Mouse (Mus musculus) cerebellum, adult 2 months (tissue): ENCODE results near the gene Gtf2f2. TPM values are rescaled to one million over a fixed set of nuclear protein-coding genes. Genes with fewer than 3 reads are reported as not detected.

Experiments
- DNase-seq, 2 experiments: peaks; one replicate each; pipeline ENCODE4 v3.0.0; 2021
- H3K27ac ChIP-seq: fragments of 200-500 bp; 2 replicates; pipeline ENCODE4 v1.5.1; 2012; ENCODE audit warnings: low read length, control low read depth, inconsistent platforms; ENCODE audit not compliant: insufficient read depth
- H3K27me3 ChIP-seq: fragments of 200-500 bp; 2 replicates; pipeline ENCODE4 v1.6.1; 2012; ENCODE audit warnings: inconsistent platforms, mild to moderate bottlenecking, low read length, moderate library complexity; ENCODE audit not compliant: control insufficient read depth, insufficient read depth
- H3K4me1 ChIP-seq: fragments of 200-500 bp; 2 replicates; pipeline ENCODE4 v1.6.1; 2011; ENCODE audit warnings: low read length; ENCODE audit not compliant: control insufficient read depth, insufficient read depth
- H3K4me3 ChIP-seq: fragments of 200-500 bp; replicated peaks from 2 replicates; pipeline ENCODE3; 2011; ENCODE audit warnings: mild to moderate bottlenecking, low read depth, low read length, control low read depth; ENCODE audit not compliant: insufficient read depth
- CTCF ChIP-seq: fragments of 200-500 bp; IDR thresholded peaks from 2 replicates; pipeline ENCODE4 v1.5.1; 2011; ENCODE audit warnings: low read depth, mild to moderate bottlenecking, control low read depth, low read length, moderate library complexity, borderline replicate concordance; ENCODE audit not compliant: insufficient read depth
- POLR2A ChIP-seq: fragments of 200-500 bp; IDR thresholded peaks from 2 replicates; pipeline ENCODE4 v1.6.1; 2011; ENCODE audit warnings: low read length, control low read depth, borderline replicate concordance; ENCODE audit not compliant: insufficient read depth
- WGBS: fragments of 180-500 bp; shearing (Covaris S2); methylation state at CpG from one replicate; pipeline ENCODE4 v1.1.7; 2018; 5-methylcytosine and 5-hydroxymethylcytosine counted together
- polyA plus RNA-seq: library from polyadenylated mRNA; depleted of rRNA; stranded (reverse); fragments of >200 nt; gene quantifications from 2 replicates; pipeline ENCODE4 v1.2.3, GENCODE M21; 2012

Gene Gtf2f2
- polyA plus RNA-seq, 1 experiment = 12.9 TPM

- WGBS = 92% methylated on average over 1 of the region's 1 CpGs
- no peak for DNase-seq
- Histone ChIP-seq H3K4me1 (no peaks in the 10 kb centered on the region), H3K27me3 (no peaks in the 10 kb centered on the region), H3K4me3 (no peak overlapping the region), H3K27ac (no peak overlapping the region)
- no peak for TF ChIP-seq POLR2A
- no peak for TF ChIP-seq CTCF
Observed at GRCm38 (mm10) chr14:75964433-75964832, 46.2 kb downstream of the Gtf2f2 start.

DNA sequence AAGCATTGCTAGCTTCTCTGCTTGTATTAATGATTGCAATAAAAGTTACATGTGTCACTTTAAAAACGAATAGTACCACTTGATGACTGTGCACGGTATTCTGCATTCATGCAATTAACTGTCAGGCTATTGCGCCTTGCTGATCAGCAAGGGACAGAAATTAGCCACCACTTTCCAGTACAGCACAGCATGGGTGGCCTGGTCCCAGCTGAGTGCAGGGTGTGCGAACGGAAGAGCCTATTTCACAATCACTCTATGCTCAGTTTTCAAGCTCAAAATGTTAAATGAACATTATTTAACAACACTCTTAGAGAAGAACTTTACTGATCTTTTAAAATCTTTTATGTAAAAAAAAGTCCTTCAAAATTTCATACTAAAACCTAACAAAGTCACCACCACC lies 46.7 kb downstream of the Gtf2f2 start:
- no peak for DNase-seq
- Histone ChIP-seq H3K4me1 (no peaks in the 10 kb centered on the region), H3K27me3 (no peaks in the 10 kb centered on the region), H3K27ac (no peak overlapping the region), H3K4me3 (no peak overlapping the region)
- WGBS = 64% methylated on average over 5 of the region's 5 CpGs
- TF ChIP-seq CTCF = no peak
- no peak for TF ChIP-seq POLR2A

DNA sequence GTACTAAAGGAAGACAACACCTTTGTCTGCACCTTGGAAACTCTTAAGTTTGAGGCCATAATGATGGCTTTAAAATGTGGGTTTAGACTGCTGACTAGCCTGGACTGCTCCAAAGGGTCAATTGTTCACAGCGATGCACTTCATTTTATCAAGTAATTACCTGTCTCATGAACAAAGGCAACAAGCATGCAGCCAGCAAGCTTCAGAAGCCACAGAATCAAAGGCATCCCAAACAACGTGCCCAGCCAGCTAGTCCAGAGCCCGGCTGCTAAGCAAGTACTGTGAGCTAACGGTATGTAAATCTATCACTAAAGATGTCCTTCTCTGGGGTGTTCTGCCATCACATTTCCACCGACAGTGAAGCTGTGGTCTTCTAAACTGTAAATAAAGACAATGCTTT lies 47.5 kb downstream of the Gtf2f2 start:
- TF ChIP-seq CTCF (no peak), POLR2A (no peak)
- no peaks in the 10 kb centered on the region for H3K27me3 ChIP-seq
- no peak overlapping the region for H3K4me3 ChIP-seq
- H3K27ac ChIP-seq = no peak overlapping the region
- WGBS = 65% methylated on average over 5 of the region's 5 CpGs
- no peak for DNase-seq
- H3K4me1 ChIP-seq = no peaks in the 10 kb centered on the region

DNA sequence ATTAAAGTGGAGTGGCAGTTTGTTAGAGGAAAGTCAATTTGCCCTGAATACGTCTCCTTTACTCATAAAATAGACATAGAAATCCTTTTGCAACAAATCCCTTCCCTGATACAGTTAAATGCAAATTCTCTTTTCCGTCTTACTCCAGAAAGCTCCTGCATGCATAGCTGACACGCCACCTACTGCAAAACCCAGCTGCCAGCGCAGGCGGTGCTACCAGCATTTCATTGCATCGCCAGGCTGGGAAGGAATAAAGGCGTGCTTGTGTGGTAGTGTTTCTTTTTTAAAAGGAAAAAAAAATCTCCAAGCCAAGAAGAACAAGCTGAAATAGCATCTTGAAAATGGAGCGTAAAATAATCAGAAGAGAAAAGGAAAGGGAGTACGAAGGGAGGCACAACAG lies 48.4 kb downstream of the Gtf2f2 start:
- no peaks in the 10 kb centered on the region for H3K4me1 ChIP-seq
- DNase-seq = peak in 1 of 2 experiments; percentile 17
- no peak for TF ChIP-seq CTCF
- no peak for TF ChIP-seq POLR2A
- H3K27me3 ChIP-seq = no peaks in the 10 kb centered on the region
- peak overlapping the region; percentile 44 for H3K4me3 ChIP-seq
- H3K27ac ChIP-seq = no peak overlapping the region
- 68% methylated on average over 9 of the region's 9 CpGs for WGBS

DNA sequence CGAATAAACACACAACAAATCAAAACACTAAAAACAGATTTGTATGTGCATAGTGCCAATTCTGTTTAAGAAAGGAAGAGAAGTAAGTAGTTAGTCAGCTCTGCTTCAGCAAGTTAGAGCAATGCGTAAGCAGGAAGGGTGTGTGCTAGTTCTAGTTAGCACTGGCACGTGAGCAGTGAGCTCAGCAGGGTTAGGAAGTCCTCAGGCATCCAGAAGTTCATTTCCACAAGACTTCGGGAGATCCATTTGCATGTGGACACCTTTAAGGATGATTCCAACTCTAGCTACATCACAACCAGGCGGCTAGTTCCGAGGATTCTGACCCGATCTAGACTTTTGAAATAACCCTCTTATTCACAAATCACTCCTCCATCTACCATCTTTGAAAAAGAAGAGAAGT lies 55.9 kb downstream of the Gtf2f2 start, which contains the start of gene Kctd4:
TSS of gene Kctd4 (plus strand) at position 244 of the 400 bp plus-strand sequence.
- H3K4me1 ChIP-seq = no peaks in the 10 kb centered on the region
- H3K27me3 ChIP-seq = no peaks in the 10 kb centered on the region
- no peak within 1 kb of the TSS for H3K27ac ChIP-seq
- TF ChIP-seq POLR2A (no peak), CTCF (no peak)
- DNase-seq = no peak
- WGBS = 86% methylated on average over 7 of the region's 7 CpGs
- H3K4me3 ChIP-seq = no peak within 1 kb of the TSS

DNA sequence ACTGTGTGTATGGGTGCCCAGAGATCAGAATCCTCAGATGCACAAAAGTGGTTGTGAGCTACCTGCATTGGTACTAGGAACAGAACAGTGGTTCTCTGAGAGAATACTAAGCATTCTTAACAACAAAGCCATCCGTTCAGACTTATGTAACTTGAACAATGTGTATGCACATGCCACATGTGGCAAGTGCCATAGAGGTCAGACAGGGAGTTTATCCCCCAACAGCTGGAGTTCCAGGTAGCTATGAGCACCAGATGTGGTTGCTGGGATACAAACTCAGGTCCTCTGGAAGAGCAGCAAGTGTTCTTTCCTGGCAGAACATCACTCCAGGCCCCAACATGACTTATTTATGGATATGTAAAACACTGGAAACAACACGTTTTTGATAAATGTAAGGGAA lies 57.7 kb downstream of the Gtf2f2 start:
- no peaks in the 10 kb centered on the region for H3K27me3 ChIP-seq
- no peak for DNase-seq
- WGBS = 69% methylated on average over 2 of the region's 2 CpGs
- H3K4me1 ChIP-seq = no peaks in the 10 kb centered on the region
- TF ChIP-seq POLR2A = no peak
- no peak for TF ChIP-seq CTCF
- H3K4me3 ChIP-seq = no peak overlapping the region
- H3K27ac ChIP-seq = no peak overlapping the region

DNA sequence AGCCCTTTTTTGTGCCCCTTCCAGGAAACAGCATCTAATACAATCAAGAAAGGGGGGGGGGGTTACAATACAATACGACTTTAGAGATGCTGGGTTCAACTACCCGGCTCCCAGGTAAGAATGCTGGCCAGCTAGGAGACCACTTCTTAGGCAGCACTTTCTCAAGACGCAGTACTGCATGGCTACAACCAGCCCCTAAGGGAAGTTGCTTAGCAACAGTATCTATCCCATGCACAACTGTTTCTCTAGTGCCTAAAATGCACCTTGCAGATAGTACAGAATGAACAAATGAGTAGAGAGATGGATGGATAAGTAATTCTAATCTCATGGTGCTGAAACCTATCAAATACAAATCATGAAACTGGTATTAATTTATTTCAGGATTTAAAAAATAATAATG lies 63.0 kb downstream of the Gtf2f2 start:
- DNase-seq = no peak
- TF ChIP-seq POLR2A (no peak), CTCF (no peak)
- WGBS = 38% methylated on average over 3 of the region's 3 CpGs
- Histone ChIP-seq H3K4me3 (no peak overlapping the region), H3K4me1 (no peaks in the 10 kb centered on the region), H3K27me3 (no peaks in the 10 kb centered on the region), H3K27ac (no peak overlapping the region)

DNA sequence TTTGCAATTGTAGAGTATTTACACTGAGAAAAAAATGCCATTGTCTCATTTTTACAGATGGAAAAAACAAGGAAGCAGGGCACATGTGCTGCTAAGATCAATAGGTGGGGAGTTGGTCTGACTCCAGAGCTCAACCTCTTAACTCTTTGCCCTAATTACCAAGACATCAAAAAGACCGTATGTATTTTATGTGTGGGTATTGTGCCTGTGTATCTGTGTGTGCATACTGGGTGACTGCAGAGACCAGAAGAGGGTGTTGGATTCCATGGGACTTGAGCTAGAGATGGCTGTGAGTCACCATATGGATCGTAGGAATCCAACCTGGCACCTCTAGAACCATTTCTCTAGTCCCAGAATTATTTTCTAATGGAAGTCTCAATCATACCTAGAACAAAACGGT lies 68.3 kb downstream of the Gtf2f2 start:
- TF ChIP-seq POLR2A = no peak
- no peak for TF ChIP-seq CTCF
- Histone ChIP-seq H3K4me1 (no peaks in the 10 kb centered on the region), H3K27ac (no peak overlapping the region), H3K27me3 (no peaks in the 10 kb centered on the region), H3K4me3 (no peak overlapping the region)
- WGBS = 95% methylated on average over 3 of the region's 3 CpGs
- no peak for DNase-seq

DNA sequence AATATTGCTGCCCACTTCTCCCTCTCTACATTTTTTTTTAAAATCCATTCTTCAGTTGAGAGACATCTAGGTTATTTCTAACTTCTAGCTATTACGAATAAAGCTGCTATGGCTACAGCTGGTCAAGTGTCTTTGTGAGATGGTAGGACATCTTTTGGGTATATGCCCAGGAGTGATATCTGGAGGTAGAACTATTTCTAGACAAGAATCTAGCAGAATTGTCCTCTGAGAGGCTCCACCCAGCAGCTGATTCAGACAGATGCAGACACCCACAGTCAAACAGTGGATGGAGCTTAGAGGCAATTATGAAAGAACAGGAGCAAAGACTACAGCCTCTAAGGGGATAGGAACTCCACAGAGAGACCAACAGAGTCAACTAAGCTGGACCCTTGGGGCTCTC lies 69.2 kb downstream of the Gtf2f2 start:
- Histone ChIP-seq H3K4me3 (no peak overlapping the region), H3K27ac (no peak overlapping the region), H3K4me1 (no peaks in the 10 kb centered on the region), H3K27me3 (no peaks in the 10 kb centered on the region)
- 88% methylated on average over 1 of the region's 1 CpGs for WGBS
- no peak for TF ChIP-seq CTCF
- no peak for TF ChIP-seq POLR2A
- no peak for DNase-seq
